Mouse (Mus musculus) monocyte, adult 2 months (primary cell): Measurements from ENCODE around the gene 9230102O04Rik.

Experiments used
- DNase-seq, 2 experiments: peaks; one replicate each; pipeline ENCODE4 v3.0.0; 2022; ENCODE audit warnings: low spot score in 2 of 2, low read depth in 1 of 2

The 9230102O04Rik gene

GRCm38 (mm10) chr2:9888913-9889650 is at the start of gene 9230102O04Rik:
Gene 9230102O04Rik, minus strand, starts transcription at chr2:9889540.
- no peak for DNase-seq

- no peak for DNase-seq
These were observed 46.6 kb upstream of the 9230102O04Rik start for GRCm38 (mm10) chr2:9935965-9936364.

DNA sequence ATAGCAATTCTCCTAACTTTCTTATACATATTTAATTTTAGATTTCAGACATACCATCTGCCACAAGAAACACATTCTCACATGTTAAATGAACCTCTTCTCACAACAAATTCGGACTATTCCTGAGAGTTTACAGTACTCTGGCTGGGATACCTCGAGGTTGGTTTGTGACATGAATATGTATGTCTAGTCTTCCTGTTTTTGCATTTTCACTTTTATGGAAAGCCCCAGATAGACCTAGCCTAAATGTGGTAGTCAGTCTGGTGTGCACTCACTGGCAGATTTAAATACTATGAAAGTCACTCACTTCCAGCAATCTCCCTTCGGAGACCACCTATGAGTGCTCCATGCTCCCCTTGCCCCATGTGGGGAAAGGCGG is 37.6 kb upstream of the 9230102O04Rik start:
- no peak for DNase-seq

DNA sequence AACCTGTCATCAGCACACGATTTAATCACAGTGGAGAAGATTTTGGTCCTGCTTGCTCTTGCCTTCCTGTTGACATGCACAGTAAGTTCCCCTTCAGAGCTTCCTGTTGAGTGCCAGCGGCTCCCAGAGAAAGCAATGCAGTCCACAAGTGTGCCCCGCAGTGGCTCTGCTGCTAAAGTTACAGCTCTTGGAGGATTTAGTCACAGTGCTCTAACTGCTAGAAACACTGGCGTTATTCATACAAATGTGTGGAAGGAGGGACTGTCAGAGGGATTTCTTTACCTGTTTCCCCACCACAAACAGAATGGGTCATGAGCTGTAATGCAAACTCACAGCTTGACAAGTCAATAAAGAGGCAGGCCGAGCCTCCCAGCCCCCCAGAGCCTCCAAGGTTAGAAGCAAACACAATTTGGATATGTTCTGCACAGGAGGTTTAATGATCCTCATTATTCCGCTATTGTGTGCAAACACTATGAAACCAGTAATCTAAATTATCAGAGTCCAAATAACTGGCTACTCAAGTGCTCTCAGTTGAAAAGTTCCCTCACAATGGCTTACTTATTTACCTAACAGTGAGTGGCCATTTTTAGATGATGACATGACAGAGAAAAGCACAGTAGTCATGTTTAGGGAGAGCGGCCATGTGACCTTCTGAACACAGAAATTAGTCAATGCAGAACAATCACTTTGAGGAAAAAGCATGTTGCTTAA is 37.0 kb upstream of the 9230102O04Rik start:
- no peak for DNase-seq

DNA sequence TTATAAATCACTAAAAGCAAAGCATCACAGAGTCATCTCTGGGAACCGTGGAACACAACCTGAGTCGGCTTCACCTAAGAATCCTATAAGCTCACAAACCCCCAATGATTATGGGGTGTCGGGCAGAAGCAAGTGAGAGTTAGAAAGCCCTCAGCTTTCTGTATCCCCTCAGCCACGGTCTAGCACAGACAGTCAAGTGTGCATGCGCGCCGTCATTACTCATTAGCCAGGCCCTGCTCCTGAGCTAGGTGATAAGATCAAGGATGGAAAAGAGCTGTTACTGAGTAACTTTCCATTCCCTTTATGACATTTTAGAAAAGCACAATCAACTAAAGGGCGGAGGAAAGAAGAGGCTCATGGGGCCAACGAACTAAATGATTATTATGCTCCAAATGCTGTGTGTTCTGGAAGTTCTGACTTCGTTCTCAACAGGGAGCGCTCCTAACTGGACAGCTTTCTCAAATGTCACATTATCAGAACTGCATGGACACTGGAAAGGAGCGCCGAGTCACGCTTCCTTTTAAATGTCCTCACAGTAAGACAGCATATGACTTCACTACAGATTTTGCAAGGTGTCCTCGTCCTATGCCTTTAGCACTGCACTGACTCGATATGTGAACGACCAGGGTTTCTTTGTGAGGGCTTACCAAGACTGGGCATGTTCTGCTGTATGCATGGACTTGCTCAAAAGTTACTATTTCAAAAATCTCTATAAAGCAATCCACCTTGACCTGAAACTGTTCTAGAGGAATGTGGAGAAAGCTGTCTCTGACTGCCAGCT is 29.5 kb upstream of the 9230102O04Rik start:
- DNase-seq, result no peak

GRCm38 (mm10) chr2:9917602-9918001 is 28.3 kb upstream of the 9230102O04Rik start:
- no peak for DNase-seq

DNA sequence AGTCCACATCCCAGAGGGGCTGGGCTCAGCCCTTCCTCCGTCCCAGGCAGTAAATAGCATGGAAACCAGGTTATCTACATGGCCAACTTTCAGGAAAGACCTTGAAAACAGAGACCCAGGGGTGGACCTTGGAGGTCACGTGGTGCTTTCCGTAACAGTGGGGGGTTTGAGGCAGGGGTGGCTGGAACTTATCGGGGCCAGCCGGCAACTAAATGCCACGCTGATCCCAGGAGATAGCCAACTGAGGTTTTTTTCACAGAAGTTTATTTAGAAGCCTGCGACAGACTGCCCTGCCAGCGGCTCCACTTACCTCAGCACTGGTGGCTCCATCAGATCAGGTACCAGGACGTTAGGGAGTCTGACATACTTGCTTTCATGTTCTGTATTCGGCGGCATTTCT is 16.7 kb upstream of the 9230102O04Rik start:
- no peak for DNase-seq

GRCm38 (mm10) chr2:9903854-9904560 is 14.7 kb upstream of the 9230102O04Rik start:
- no peak for DNase-seq

DNA sequence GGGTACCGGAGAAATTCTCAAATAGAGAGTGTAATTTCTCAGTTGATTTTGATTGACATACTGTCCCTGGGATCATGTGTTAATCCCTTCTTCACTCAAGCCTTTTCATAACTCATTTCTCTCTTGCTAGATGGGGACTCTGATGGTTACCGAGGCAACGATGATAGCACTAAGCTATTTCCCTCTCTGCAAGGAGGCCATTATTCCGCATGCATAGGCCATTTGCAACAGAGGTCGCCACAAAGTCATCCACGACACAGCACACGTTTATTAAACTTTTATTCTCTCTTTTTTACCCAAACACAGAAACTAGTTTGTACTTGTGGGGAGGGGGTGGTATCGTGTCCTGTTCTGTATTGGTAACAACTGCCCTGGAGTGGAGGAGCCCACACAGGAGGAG is 8.5 kb upstream of the 9230102O04Rik start:
- no peak for DNase-seq

GRCm38 (mm10) chr2:9896097-9896770 is 6.9 kb upstream of the 9230102O04Rik start:
- no peak for DNase-seq

DNA sequence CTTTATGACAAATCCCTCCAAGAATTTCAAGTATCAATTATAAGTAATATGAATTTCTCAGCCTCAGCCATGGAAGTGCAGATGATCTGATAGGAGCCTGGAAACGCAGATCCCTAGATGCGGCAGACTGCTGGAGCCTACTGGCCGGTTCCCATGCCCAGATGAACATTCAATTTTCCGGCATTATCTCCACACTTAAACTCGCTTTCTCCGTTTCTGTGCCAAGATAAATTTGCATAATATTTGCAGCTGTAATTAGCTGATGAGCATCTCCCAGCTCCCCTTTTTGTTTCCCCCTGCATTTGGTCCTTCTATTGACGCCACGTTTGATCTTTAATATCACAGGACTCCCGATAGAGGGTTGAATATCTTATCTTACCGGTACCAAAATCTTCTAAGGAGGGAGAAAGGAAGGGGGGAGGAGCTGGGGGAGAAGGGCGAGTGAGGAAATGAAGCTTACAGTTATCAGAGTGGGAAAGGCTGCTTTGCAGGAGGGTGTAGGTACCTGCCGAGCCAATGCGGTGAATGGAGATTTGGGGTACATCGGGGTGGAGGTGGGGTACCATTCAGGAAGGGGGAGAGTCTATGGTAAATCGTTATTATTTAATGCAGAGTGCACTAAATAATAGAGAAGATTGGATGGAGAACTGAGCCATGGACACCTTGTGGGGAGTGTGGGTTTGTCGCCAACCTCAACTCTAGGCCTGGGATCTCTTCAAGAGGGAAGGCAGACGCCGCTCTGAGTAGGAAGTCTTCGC is 5.7 kb upstream of the 9230102O04Rik start:
- DNase-seq, result no peak

GRCm38 (mm10) chr2:9893272-9893953 is 4.1 kb upstream of the 9230102O04Rik start:
- DNase-seq, result no peak

DNA sequence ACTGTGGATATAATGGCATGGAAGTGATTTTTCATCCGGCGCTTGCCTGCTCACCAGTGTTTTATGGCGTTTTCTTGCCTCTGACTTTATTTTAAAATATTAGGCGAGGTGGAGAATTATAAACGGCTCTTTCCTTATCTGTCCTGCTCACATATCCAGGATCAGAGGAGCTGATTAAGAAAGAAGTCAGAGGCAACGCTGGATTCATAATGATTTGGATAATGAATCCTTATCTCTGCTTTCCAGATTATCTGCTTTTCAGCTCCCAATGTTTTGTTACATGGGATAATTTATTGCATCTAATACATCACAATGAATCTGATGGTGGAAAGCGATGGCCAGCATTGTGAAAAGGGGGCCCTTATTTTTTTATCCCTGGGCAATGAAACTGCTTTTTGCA is 3.2 kb upstream of the 9230102O04Rik start:
- DNase-seq, result no peak

- no peak for DNase-seq
These were observed 1.6 kb upstream of the 9230102O04Rik start for GRCm38 (mm10) chr2:9890906-9891305.

DNA sequence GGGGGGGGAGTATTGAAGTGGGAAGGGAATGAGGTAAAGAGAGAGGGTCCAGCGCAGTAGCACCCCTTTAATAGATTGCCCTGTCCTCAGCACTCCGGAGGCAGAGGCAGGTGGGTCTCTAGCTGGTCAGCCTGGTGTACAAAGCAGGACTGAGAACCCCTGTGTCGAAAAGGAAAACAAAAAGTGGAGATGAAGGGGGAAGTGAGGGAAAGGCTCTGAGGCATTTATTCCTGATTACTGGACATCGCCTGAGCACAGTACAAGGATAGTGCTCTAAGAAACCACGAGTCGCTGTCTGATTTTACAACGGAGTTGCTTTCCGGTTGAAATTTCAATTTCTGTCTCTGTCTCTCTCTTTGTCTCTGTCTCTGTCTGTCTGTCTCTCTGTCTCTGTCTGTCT is 911 bp upstream of the 9230102O04Rik start:
- no peak for DNase-seq

GRCm38 (mm10) chr2:9889651-9890183 is 377 bp upstream of the 9230102O04Rik start, which contains the start of gene Gata3:
Gene Gata3, minus strand, starts transcription at chr2:9890034.
- no peak for DNase-seq

DNA sequence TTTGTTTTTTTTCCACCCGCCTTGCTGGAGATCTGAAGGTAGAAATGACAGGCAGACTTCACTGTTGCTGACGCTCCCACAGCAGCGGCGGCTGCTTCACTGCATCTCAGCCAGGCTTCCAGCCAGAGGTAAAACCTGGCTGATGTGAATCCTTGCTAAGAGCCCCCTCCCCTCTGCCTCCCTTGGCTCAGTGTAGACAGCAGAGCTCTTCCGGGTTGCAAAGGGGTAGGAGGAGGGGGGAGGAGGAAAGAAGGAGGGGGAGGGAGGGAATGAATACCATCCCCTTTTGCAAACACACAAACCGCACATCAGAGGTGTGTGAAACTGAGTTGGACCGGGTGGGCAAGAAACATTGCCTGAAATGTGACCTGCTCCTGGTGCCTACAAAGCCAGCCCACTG is 1.7 kb downstream of the 9230102O04Rik start:
- no peak for DNase-seq

GRCm38 (mm10) chr2:9886921-9887610 is 2.3 kb downstream of the 9230102O04Rik start:
- DNase-seq, result no peak
